Mouse (Mus musculus): Measurements from ENCODE around the gene Ldhc.
A peak's percentile ranks its signal among the peaks of the same experiment; 100 is the strongest.

- TF ChIP-seq USF1 (IDR thresholded peaks at IDR 0.05; ENCODE audit: low read depth, low read length) (no peak), POLR2A (IDR thresholded peaks at IDR 0.05; ENCODE audit: low read depth, low read length) (no peak), IRF4 (IDR thresholded peaks at IDR 0.05; ENCODE audit: low read depth, low read length) (no peak), EP300 (IDR thresholded peaks at IDR 0.05; ENCODE audit: low read length) (no peak), NRF1 (IDR thresholded peaks at IDR 0.05; ENCODE audit: low read depth, low read length) (no peak), RCOR1 (conservative IDR thresholded peaks at IDR 0.05; ENCODE audit: low read depth, low read length) (no peak), ZKSCAN1 (IDR thresholded peaks at IDR 0.05; ENCODE audit: borderline replicate concordance, low read depth, low read length) (no peak), CTCF (conservative IDR thresholded peaks at IDR 0.05 in 1 of 2, IDR thresholded peaks at IDR 0.05 in 1 of 2; ENCODE audit: low read depth in 2 of 2, low read length in 2 of 2) (peak; percentile 22 to 47; a peak in 3 of 4 replicates)
Observed at GRCm38 (mm10) chr7:46851026-46851425, 10.0 kb upstream of the Ldhc start.

Data from CH12.LX (cell line).